Mouse (Mus musculus) ES-E14 (cell line): ENCODE measurements at regions not wholly inside any gene's neighbourhood (a gene's known extent, or its start where the extent isn't known, plus 50 kb on each side); places are given as distances from the start of the nearest gene placed in this dataset.

Source experiments
- CHD2 ChIP-seq: IDR thresholded peaks from 2 replicates; pipeline ENCODE4 v1.6.1; 2014; ENCODE audit warnings: mild to moderate bottlenecking, low read depth, low read length, inconsistent platforms
- MAFK ChIP-seq: IDR thresholded peaks from 2 replicates; pipeline ENCODE4 v1.6.1; 2014; ENCODE audit warnings: mild to moderate bottlenecking, low read depth, low read length, inconsistent platforms; ENCODE audit not compliant: insufficient read depth
- ZC3H11A ChIP-seq: IDR thresholded peaks from 2 replicates; pipeline ENCODE4 v1.6.1; 2012; ENCODE audit warnings: low read depth, mild to moderate bottlenecking, inconsistent platforms, low read length, borderline replicate concordance

GRCm38 (mm10) chr5:46707021-46707420 is 849.6 kb upstream of the Lcorl start:
- TF ChIP-seq MAFK, result no peak
- TF ChIP-seq CHD2, result no peak
- no peak for TF ChIP-seq ZC3H11A
